Mouse (Mus musculus): ENCODE data around the gene Card14. TPM values are rescaled to one million over a fixed set of nuclear protein-coding genes. Genes with fewer than 3 reads are reported as not detected.
"Not testable (repeated sequence)": the region's sequence is repeated elsewhere in the genome, so short reads cannot be mapped to it uniquely, and the experiment has no call there.

The Card14 gene
- polyA plus RNA-seq, 1 experiment from 2014 or later = 1.9 TPM

- no peak overlapping the region for H3K27ac ChIP-seq (replicated peaks)
- H3K4me3 ChIP-seq (ENCODE audit: low read depth, low read length) = no peak overlapping the region
- TF ChIP-seq EP300 (optimal IDR thresholded peaks at IDR 0.05) (no peak), CTCF (IDR thresholded peaks at IDR 0.05; ENCODE audit: low read depth) (no peak)
- no peak overlapping the region; the same call in 1 of the 2 replicates for H3K9ac ChIP-seq (ENCODE audit: low read length)
- no peaks in the 10 kb centered on the region for H3K27me3 ChIP-seq (ENCODE audit: control insufficient read depth, insufficient read depth, low read length)
- no peaks in the 10 kb centered on the region for H3K9me3 ChIP-seq (ENCODE audit: control insufficient read depth, low read length)
- WGBS = 43% methylated on average over 6 of the region's 6 CpGs
- ATAC-seq (ENCODE audit: low FRiP score, low TSS enrichment) (no peak), DNase-seq (ENCODE audit: low spot score) (no peak)
- H3K36me3 ChIP-seq (ENCODE audit: control insufficient read depth, insufficient read depth, low read length) = no peaks in the 10 kb centered on the region
- no peaks in the 10 kb centered on the region for H3K4me1 ChIP-seq (replicated peaks; ENCODE audit: control insufficient read depth, insufficient read depth)
- H3K4me2 ChIP-seq (replicated peaks; ENCODE audit: low read depth) = peak overlapping the region; percentile 98
These were observed 40.3 kb upstream of the Card14 start for GRCm38 (mm10) chr11:119267241-119267674.

- Histone ChIP-seq H3K27ac (replicated peaks) (peak within 1 kb of the TSS; percentile 65), H3K36me3 (ENCODE audit: control insufficient read depth, insufficient read depth, low read length) (no peaks in the 10 kb centered on the region), H3K4me3 (ENCODE audit: low read depth, low read length) (peak within 1 kb of the TSS; percentile 60), H3K4me1 (replicated peaks; ENCODE audit: control insufficient read depth, insufficient read depth) (no peaks in the 10 kb centered on the region), H3K27me3 (ENCODE audit: control insufficient read depth, insufficient read depth, low read length) (no peaks in the 10 kb centered on the region), H3K9me3 (ENCODE audit: control insufficient read depth, low read length) (no peaks in the 10 kb centered on the region), H3K4me2 (replicated peaks; ENCODE audit: low read depth) (peak within 1 kb of the TSS; percentile 98), H3K9ac (ENCODE audit: low read length) (peak within 1 kb of the TSS; percentile 75)
- ATAC-seq (ENCODE audit: low FRiP score, low TSS enrichment) (peak; percentile 87), DNase-seq (ENCODE audit: low spot score) (peak; percentile 98)
- WGBS = 2% methylated on average over 52 of the region's 52 CpGs
- TF ChIP-seq EP300 (optimal IDR thresholded peaks at IDR 0.05) (no peak), CTCF (IDR thresholded peaks at IDR 0.05; ENCODE audit: low read depth) (peak; percentile 100)
These were observed 39.6 kb upstream of the Card14 start, which contains the start of gene Gaa for GRCm38 (mm10) chr11:119267768-119268556. TSS of gene Gaa (plus strand) at chr11:119267887.

- Histone ChIP-seq H3K36me3 (ENCODE audit: control insufficient read depth, insufficient read depth, low read length) (no peaks in the 10 kb centered on the region), H3K9ac (ENCODE audit: low read length) (peak overlapping the region; percentile 75; the same call in 1 of the 2 replicates), H3K27me3 (ENCODE audit: control insufficient read depth, insufficient read depth, low read length) (no peaks in the 10 kb centered on the region), H3K4me1 (replicated peaks; ENCODE audit: control insufficient read depth, insufficient read depth) (no peaks in the 10 kb centered on the region), H3K27ac (replicated peaks) (peak overlapping the region; percentile 65; the same call in 1 of the 2 replicates), H3K4me3 (ENCODE audit: low read depth, low read length) (peak overlapping the region; percentile 60; the same call in 1 of the 2 replicates), H3K9me3 (ENCODE audit: control insufficient read depth, low read length) (no peaks in the 10 kb centered on the region), H3K4me2 (replicated peaks; ENCODE audit: low read depth) (peak overlapping the region; percentile 98)
- no peak for DNase-seq (ENCODE audit: low spot score)
- no peak for ATAC-seq (ENCODE audit: low FRiP score, low TSS enrichment)
- WGBS = 73% methylated on average over 16 of the region's 16 CpGs
- no peak for TF ChIP-seq EP300 (optimal IDR thresholded peaks at IDR 0.05)
- no peak for TF ChIP-seq CTCF (IDR thresholded peaks at IDR 0.05; ENCODE audit: low read depth)
These were observed 38.9 kb upstream of the Card14 start for GRCm38 (mm10) chr11:119268557-119269195.

- H3K27me3 ChIP-seq (ENCODE audit: control insufficient read depth, insufficient read depth, low read length); H3K27ac ChIP-seq (replicated peaks); H3K9ac ChIP-seq (ENCODE audit: low read length); H3K4me3 ChIP-seq (ENCODE audit: low read depth, low read length); ATAC-seq (ENCODE audit: low FRiP score, low TSS enrichment); H3K4me2 ChIP-seq (replicated peaks; ENCODE audit: low read depth); H3K4me1 ChIP-seq (replicated peaks; ENCODE audit: control insufficient read depth, insufficient read depth); DNase-seq (ENCODE audit: low spot score); H3K9me3 ChIP-seq (ENCODE audit: control insufficient read depth, low read length): not testable (repeated sequence)
- TF ChIP-seq CTCF (IDR thresholded peaks at IDR 0.05; ENCODE audit: low read depth) = peak; percentile 71
- 61% methylated on average over 3 of the region's 3 CpGs for WGBS
- H3K36me3 ChIP-seq (ENCODE audit: control insufficient read depth, insufficient read depth, low read length) = peaks cover 11% of the 10 kb centered on the region
These were observed 35.1 kb upstream of the Card14 start for GRCm38 (mm10) chr11:119272492-119272891.

- Histone ChIP-seq H3K4me1 (replicated peaks; ENCODE audit: control insufficient read depth, insufficient read depth) (no peaks in the 10 kb centered on the region), H3K36me3 (ENCODE audit: control insufficient read depth, insufficient read depth, low read length) (peaks cover 11% of the 10 kb centered on the region), H3K27me3 (ENCODE audit: control insufficient read depth, insufficient read depth, low read length) (no peaks in the 10 kb centered on the region), H3K4me2 (replicated peaks; ENCODE audit: low read depth) (no peak overlapping the region), H3K27ac (replicated peaks) (no peak overlapping the region), H3K4me3 (ENCODE audit: low read depth, low read length) (no peak overlapping the region), H3K9ac (ENCODE audit: low read length) (no peak overlapping the region), H3K9me3 (ENCODE audit: control insufficient read depth, low read length) (no peaks in the 10 kb centered on the region)
- ATAC-seq (ENCODE audit: low FRiP score, low TSS enrichment) (no peak), DNase-seq (ENCODE audit: low spot score) (peak; percentile 41)
- TF ChIP-seq CTCF (IDR thresholded peaks at IDR 0.05; ENCODE audit: low read depth) (peak; percentile 53), EP300 (optimal IDR thresholded peaks at IDR 0.05) (no peak)
- 81% methylated on average over 8 of the region's 8 CpGs for WGBS
These were observed 34.2 kb upstream of the Card14 start for GRCm38 (mm10) chr11:119273186-119273930.
